Mouse (Mus musculus) heart, adult 2 months (tissue): ENCODE results near the gene Tubb4b. TPM values are rescaled to one million over a fixed set of nuclear protein-coding genes. Genes with fewer than 3 reads are reported as not detected.
A peak's percentile ranks its signal among the peaks of the same experiment; 100 is the strongest.

ENCODE experiments used
- DNase-seq, 2 experiments: peaks; one replicate each; pipeline ENCODE4 v3.0.0; 2021
- H3K27ac ChIP-seq: fragments of 200-600 bp; 2 replicates; pipeline ENCODE4 v1.8.1; 2022
- H3K27me3 ChIP-seq: fragments of 200-500 bp; 2 replicates; pipeline ENCODE4 v1.6.1; 2012; ENCODE audit warnings: mild to moderate bottlenecking, low read length, inconsistent platforms, mixed read lengths; ENCODE audit not compliant: control insufficient read depth, insufficient read depth
- H3K36me3 ChIP-seq: fragments of 200-500 bp; 2 replicates; pipeline ENCODE4 v1.6.1; 2012; ENCODE audit warnings: low read length, inconsistent platforms; ENCODE audit not compliant: control insufficient read depth, insufficient read depth
- H3K4me1 ChIP-seq: fragments of 200-500 bp; 2 replicates; pipeline ENCODE4 v1.6.1; 2011; ENCODE audit warnings: low read length; ENCODE audit not compliant: control insufficient read depth, insufficient read depth
- H3K4me3 ChIP-seq: fragments of 200-600 bp; 2 replicates; pipeline ENCODE4 v1.8.1; 2022
- H3K79me2 ChIP-seq: fragments of 200-500 bp; replicated peaks from 2 replicates; pipeline ENCODE4 v1.6.1; 2012; ENCODE audit warnings: mild to moderate bottlenecking, inconsistent platforms, low read length, moderate library complexity, mixed read lengths; ENCODE audit not compliant: control insufficient read depth, insufficient read depth
- H3K9ac ChIP-seq: fragments of 200-500 bp; 2 replicates; pipeline ENCODE4 v1.6.1; 2012; ENCODE audit warnings: low read depth, mild to moderate bottlenecking, control low read depth, inconsistent platforms, low read length, mixed read lengths
- CTCF ChIP-seq: fragments of 200-600 bp; IDR thresholded peaks from 2 replicates; pipeline ENCODE4 v1.8.1; 2022; ENCODE audit warnings: antibody characterized with exemption, mild to moderate bottlenecking, moderate library complexity
- EP300 ChIP-seq: fragments of 200-500 bp; IDR thresholded peaks from 2 replicates; pipeline ENCODE4 v1.6.1; 2011; ENCODE audit warnings: low read depth, low read length, control low read depth; ENCODE audit not compliant: insufficient read depth
- POLR2A ChIP-seq: fragments of 200-500 bp; IDR thresholded peaks from 2 replicates; pipeline ENCODE4 v1.6.1; 2011; ENCODE audit warnings: mild to moderate bottlenecking, low read depth, low read length, control low read depth; ENCODE audit not compliant: insufficient read depth
- WGBS: fragments of 180-500 bp; shearing (Covaris S2); methylation state at CpG from one replicate; pipeline ENCODE4 v1.1.7; 2018; 5-methylcytosine and 5-hydroxymethylcytosine counted together
- intact Hi-C: fragments of 180-260 bp; cut with DNase I; formaldehyde crosslinking; loops from one replicate; pipeline ENCODE4 v1.15.1; 2025
- polyA plus RNA-seq: library from polyadenylated mRNA; depleted of rRNA; stranded (reverse); fragments of >200 nt; gene quantifications from 2 replicates; pipeline ENCODE4 v1.2.3, GENCODE M21; 2012
- total RNA-seq, 2 experiments: library from RNA; stranded (reverse); gene quantifications; 2 replicates each; pipeline ENCODE4 v1.2.3; 2021

The Tubb4b gene
- total and polyA plus RNA-seq, 3 experiments = 315 to 342 (median 327) TPM

DNA sequence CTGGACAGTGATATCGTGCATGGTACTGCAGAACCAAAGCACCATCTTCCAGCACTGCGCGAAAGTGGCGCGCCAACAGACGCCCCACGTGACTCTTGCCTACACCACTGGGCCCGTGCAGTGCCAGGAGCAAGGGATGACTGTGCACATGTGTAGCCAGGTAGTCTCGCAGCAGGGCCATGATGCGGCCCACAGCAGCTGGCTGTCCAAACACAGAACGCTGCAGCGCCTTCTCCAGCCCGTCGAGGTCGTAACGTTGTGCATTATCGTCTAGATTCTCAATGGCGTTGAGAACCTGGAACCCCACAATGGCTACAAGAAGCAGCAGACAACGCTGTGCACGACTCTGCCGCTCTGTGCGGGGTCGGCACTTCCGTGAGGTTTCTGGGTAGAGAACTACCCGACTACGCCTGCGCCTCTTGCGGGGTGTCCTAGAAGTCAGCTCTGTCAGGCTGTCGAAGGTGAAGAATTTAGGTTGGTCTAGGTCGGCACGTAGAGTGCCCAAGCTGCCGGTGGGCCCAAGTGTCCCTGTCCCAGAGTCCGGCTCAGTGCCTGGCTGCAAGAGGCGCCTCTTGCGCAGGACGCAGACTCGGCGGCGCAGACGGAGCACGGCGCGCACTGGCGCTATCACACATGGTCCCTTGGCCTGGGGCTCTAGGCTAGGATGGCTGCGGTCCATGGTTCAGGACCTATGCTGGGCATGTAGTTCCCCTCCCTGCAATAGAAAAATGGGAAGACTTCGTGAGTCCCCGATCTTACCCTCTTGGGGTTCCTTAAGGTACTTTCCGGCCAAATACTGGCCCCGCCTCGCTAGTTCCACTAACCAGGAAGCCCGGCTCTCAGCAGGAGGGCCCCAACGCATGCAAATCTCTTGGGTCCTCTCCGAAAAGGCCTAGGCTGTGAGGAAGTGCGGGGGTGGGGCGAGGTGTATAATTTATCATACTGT is 29.0 kb downstream of the Tubb4b start:
- H3K27me3 ChIP-seq = no peaks in the 10 kb centered on the region
- intact Hi-C loops = loop anchor here (1.0 to 2.0 kb wide), 3 partner anchors 15 to 71 kb away; partner anchors contain the start of gene Nrarp
- no peaks in the 10 kb centered on the region for H3K79me2 ChIP-seq
- no peak for TF ChIP-seq CTCF
- no peak for TF ChIP-seq EP300
- no peak for TF ChIP-seq POLR2A
- no peaks in the 10 kb centered on the region for H3K36me3 ChIP-seq
- peaks cover 20% of the 10 kb centered on the region for H3K4me1 ChIP-seq
- peak overlapping the region; percentile 52 for H3K4me3 ChIP-seq
- peak overlapping the region; percentile 95 for H3K27ac ChIP-seq
- peak; percentile 76 to 88 for DNase-seq
- peak overlapping the region; percentile 51 for H3K9ac ChIP-seq
- WGBS = 16% methylated on average over 55 of the region's 55 CpGs

GRCm38 (mm10) chr2:25194486-25195171 is 29.9 kb downstream of the Tubb4b start:
- Histone ChIP-seq H3K36me3 (no peaks in the 10 kb centered on the region), H3K79me2 (no peaks in the 10 kb centered on the region), H3K4me1 (peaks cover 20% of the 10 kb centered on the region), H3K27ac (peak overlapping the region; percentile 95), H3K4me3 (peak overlapping the region; percentile 52), H3K27me3 (no peaks in the 10 kb centered on the region), H3K9ac (peak overlapping the region; percentile 51)
- TF ChIP-seq CTCF = no peak
- TF ChIP-seq EP300 = no peak
- TF ChIP-seq POLR2A = no peak
- intact Hi-C loops = loop anchor here (2.0 kb wide), 1 partner anchor 72 kb away; no protein-coding TSS in a partner anchor
- 61% methylated on average over 17 of the region's 17 CpGs for WGBS
- peak in 1 of 2 experiments; percentile 50 for DNase-seq

GRCm38 (mm10) chr2:25194006-25194405 is 30.5 kb downstream of the Tubb4b start:
- peak overlapping the region; percentile 32 for H3K9ac ChIP-seq
- 39% methylated on average over 5 of the region's 5 CpGs for WGBS
- peak overlapping the region; percentile 95 for H3K27ac ChIP-seq
- H3K27me3 ChIP-seq = no peaks in the 10 kb centered on the region
- no peak for DNase-seq
- intact Hi-C loops = loop anchor here (2.0 kb wide), 1 partner anchor 73 kb away; no protein-coding TSS in a partner anchor
- H3K4me3 ChIP-seq = peak overlapping the region; percentile 20; the same call in 1 of the 2 replicates
- no peaks in the 10 kb centered on the region for H3K79me2 ChIP-seq
- peaks cover 20% of the 10 kb centered on the region for H3K4me1 ChIP-seq
- no peaks in the 10 kb centered on the region for H3K36me3 ChIP-seq
- TF ChIP-seq POLR2A (no peak), EP300 (no peak), CTCF (no peak)

DNA sequence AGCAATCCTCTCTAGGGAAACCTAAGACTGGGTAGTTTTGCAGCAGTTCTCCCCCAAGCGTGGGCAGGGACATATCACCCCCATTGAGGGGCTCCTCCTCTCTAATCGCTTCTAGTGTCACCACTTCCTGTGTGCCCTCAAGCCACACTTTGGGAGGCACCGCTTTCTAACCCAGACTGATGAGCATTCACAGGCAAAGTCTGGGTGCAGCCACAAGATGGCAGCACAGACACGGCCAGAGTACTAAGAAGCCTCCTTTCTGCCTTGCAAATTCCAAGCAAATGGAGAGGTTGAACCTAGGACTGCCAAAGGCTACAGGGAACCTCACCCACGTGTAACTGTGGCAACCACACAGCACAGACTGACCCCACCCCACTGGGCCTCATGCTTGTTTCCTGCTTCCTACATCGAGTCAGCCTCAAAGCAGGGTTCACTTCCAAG is 31.2 kb downstream of the Tubb4b start:
- TF ChIP-seq POLR2A = no peak; the same call in 1 of the 2 replicates
- TF ChIP-seq EP300 = peak; percentile 99
- TF ChIP-seq CTCF = peak; percentile 96
- H3K36me3 ChIP-seq = no peaks in the 10 kb centered on the region
- peak; percentile 86 to 88 for DNase-seq
- H3K4me3 ChIP-seq = peak overlapping the region; percentile 20; the same call in 1 of the 2 replicates
- intact Hi-C loops = loop anchor here (1.0 to 2.0 kb wide), 2 partner anchors 17 to 35 kb away; partner anchors contain the start of gene Nelfb
- H3K4me1 ChIP-seq = peaks cover 20% of the 10 kb centered on the region
- no peaks in the 10 kb centered on the region for H3K27me3 ChIP-seq
- WGBS = 2% methylated on average over 6 of the region's 6 CpGs
- H3K27ac ChIP-seq = peak overlapping the region; percentile 95
- no peak overlapping the region for H3K9ac ChIP-seq
- no peaks in the 10 kb centered on the region for H3K79me2 ChIP-seq

DNA sequence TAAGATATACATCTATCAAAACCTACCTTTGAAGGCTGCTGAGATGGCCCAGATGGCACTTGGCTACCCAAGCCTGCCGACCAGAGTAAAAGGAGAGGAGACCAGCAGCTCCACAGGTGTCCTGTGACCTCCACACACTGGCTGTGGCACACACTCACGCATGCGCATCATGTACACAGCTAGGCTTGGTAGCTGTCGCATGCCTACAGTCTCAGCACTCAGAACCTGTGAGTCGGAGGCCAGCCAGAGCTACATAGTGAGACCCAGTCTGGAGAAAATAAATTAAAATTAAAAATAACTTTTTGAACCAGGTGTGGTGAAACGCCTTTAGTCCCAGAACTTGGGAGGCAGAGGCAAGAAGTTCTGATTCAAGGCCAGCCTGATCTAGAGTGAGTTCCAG is 36.7 kb downstream of the Tubb4b start:
- 86% methylated on average over 6 of the region's 6 CpGs for WGBS

GRCm38 (mm10) chr2:25186575-25186930 is 37.9 kb downstream of the Tubb4b start:
- no peak overlapping the region for H3K27ac ChIP-seq
- no peaks in the 10 kb centered on the region for H3K27me3 ChIP-seq
- intact Hi-C loops = loop anchor here (1.0 kb wide), 1 partner anchor 59 kb away; no protein-coding TSS in a partner anchor
- no peak overlapping the region for H3K4me3 ChIP-seq
- WGBS = 61% methylated on average over 5 of the region's 5 CpGs
- H3K36me3 ChIP-seq = no peaks in the 10 kb centered on the region
- TF ChIP-seq POLR2A (no peak), CTCF (no peak), EP300 (no peak)
- no peak overlapping the region for H3K9ac ChIP-seq
- peaks cover 4% of the 10 kb centered on the region for H3K4me1 ChIP-seq
- DNase-seq = no peak
- no peaks in the 10 kb centered on the region for H3K79me2 ChIP-seq

More for the DNA sequence above, 36.7 kb downstream of the Tubb4b start:
- H3K9ac ChIP-seq = no peak overlapping the region
- no peak for TF ChIP-seq POLR2A
- TF ChIP-seq EP300 = no peak
- no peak for TF ChIP-seq CTCF
- intact Hi-C loops = no loop called here
- H3K4me3 ChIP-seq = no peak overlapping the region
- H3K27me3 ChIP-seq = no peaks in the 10 kb centered on the region
- no peak for DNase-seq
- peaks cover 4% of the 10 kb centered on the region for H3K4me1 ChIP-seq
- no peaks in the 10 kb centered on the region for H3K36me3 ChIP-seq
- no peaks in the 10 kb centered on the region for H3K79me2 ChIP-seq
- H3K27ac ChIP-seq = no peak overlapping the region
